Mouse (Mus musculus): Measurements from ENCODE around the gene F11r. TPM values are rescaled to one million over a fixed set of nuclear protein-coding genes. Genes with fewer than 3 reads are reported as not detected.

F11r gene
- polyA plus RNA-seq, 1 experiment from 2014 or later: 28.9 TPM

- H3K27ac ChIP-seq: no peak overlapping the region
- no peak overlapping the region for H3K4me2 ChIP-seq
Observed at GRCm38 (mm10) chr1:171477123-171477522, 39.8 kb downstream of the F11r start.

GRCm38 (mm10) chr1:171477758-171478545, 40.6 kb downstream of the F11r start:
- WGBS (ENCODE audit: insufficient replicate concordance): 51% methylated on average over 27 of the region's 27 CpGs
- H3K27me3 ChIP-seq (replicated peaks): no peaks in the 10 kb centered on the region
- ATAC-seq: peak; percentile 54
- H3K9ac ChIP-seq: no peak overlapping the region
- peak overlapping the region; percentile 41 for H3K4me3 ChIP-seq
- peak overlapping the region; percentile 56 for H3K4me2 ChIP-seq
- H3K4me1 ChIP-seq: peaks cover 10% of the 10 kb centered on the region
- 0 out of 2 replicates have a peak overlapping the region, but pooled peaks have one; percentile 36 for H3K27ac ChIP-seq
- peaks cover 12% of the 10 kb centered on the region for H3K9me3 ChIP-seq (replicated peaks)
- H3K36me3 ChIP-seq: no peaks in the 10 kb centered on the region

More at GRCm38 (mm10) chr1:171477123-171477522, 39.8 kb downstream of the F11r start:
- Histone ChIP-seq H3K36me3 (no peaks in the 10 kb centered on the region), H3K4me3 (no peak overlapping the region), H3K27me3 (replicated peaks) (no peaks in the 10 kb centered on the region), H3K9me3 (replicated peaks) (peaks cover 7% of the 10 kb centered on the region; the same call in 1 of the 2 replicates), H3K9ac (no peak overlapping the region), H3K4me1 (peaks cover 10% of the 10 kb centered on the region)
- ATAC-seq: no peak
- WGBS (ENCODE audit: insufficient replicate concordance): 60% methylated on average over 8 of the region's 8 CpGs

- Histone ChIP-seq H3K4me2 (no peak overlapping the region), H3K27ac (no peak overlapping the region), H3K4me3 (no peak overlapping the region), H3K36me3 (no peaks in the 10 kb centered on the region), H3K9me3 (replicated peaks) (peaks cover 16% of the 10 kb centered on the region), H3K4me1 (peaks cover 10% of the 10 kb centered on the region), H3K27me3 (replicated peaks) (no peaks in the 10 kb centered on the region), H3K9ac (no peak overlapping the region)
- no peak for ATAC-seq
- 40% methylated on average over 2 of the region's 2 CpGs for WGBS (ENCODE audit: insufficient replicate concordance)
Observed at GRCm38 (mm10) chr1:171478968-171479367, 41.6 kb downstream of the F11r start.

GRCm38 (mm10) chr1:171494241-171494640, 56.9 kb downstream of the F11r start:
- H3K4me2 ChIP-seq: no peak overlapping the region
- H3K9me3 ChIP-seq (replicated peaks): peaks cover 18% of the 10 kb centered on the region
- WGBS (ENCODE audit: insufficient replicate concordance): 84% methylated on average over 13 of the region's 13 CpGs
- ATAC-seq: no peak
- H3K36me3 ChIP-seq: no peaks in the 10 kb centered on the region
- H3K27me3 ChIP-seq (replicated peaks): no peaks in the 10 kb centered on the region
- H3K27ac ChIP-seq: no peak overlapping the region
- no peak overlapping the region for H3K9ac ChIP-seq
- H3K4me3 ChIP-seq: no peak overlapping the region
- H3K4me1 ChIP-seq: no peaks in the 10 kb centered on the region

GRCm38 (mm10) chr1:171495371-171495770, 58.0 kb downstream of the F11r start:
- Histone ChIP-seq H3K4me3 (no peak overlapping the region), H3K4me1 (no peaks in the 10 kb centered on the region), H3K36me3 (no peaks in the 10 kb centered on the region), H3K27me3 (replicated peaks) (no peaks in the 10 kb centered on the region), H3K27ac (no peak overlapping the region), H3K9me3 (replicated peaks) (peaks cover 11% of the 10 kb centered on the region; the same call in 1 of the 2 replicates), H3K9ac (no peak overlapping the region), H3K4me2 (no peak overlapping the region)
- whole genome bisulfite sequencing (ENCODE audit: insufficient replicate concordance): 67% methylated on average over 6 of the region's 6 CpGs
- ATAC-seq: no peak

- ATAC-seq: no peak
- Histone ChIP-seq H3K9me3 (replicated peaks) (no peaks in the 10 kb centered on the region), H3K4me1 (peaks cover 22% of the 10 kb centered on the region), H3K9ac (no peak overlapping the region), H3K27ac (no peak overlapping the region), H3K27me3 (replicated peaks) (no peaks in the 10 kb centered on the region), H3K36me3 (no peaks in the 10 kb centered on the region), H3K4me2 (no peak overlapping the region), H3K4me3 (no peak overlapping the region)
- 61% methylated on average over 5 of the region's 5 CpGs for WGBS (ENCODE audit: insufficient replicate concordance)
Observed at GRCm38 (mm10) chr1:171499856-171500255, 62.5 kb downstream of the F11r start.

- H3K9me3 ChIP-seq (replicated peaks): no peaks in the 10 kb centered on the region
- H3K9ac ChIP-seq: peak overlapping the region; percentile 36; the same call in 1 of the 2 replicates
- H3K4me3 ChIP-seq: no peak overlapping the region; the same call in 1 of the 2 replicates
- H3K27ac ChIP-seq: peak overlapping the region; percentile 62; the same call in 1 of the 2 replicates
- H3K4me1 ChIP-seq: peaks cover 25% of the 10 kb centered on the region
- peak overlapping the region; percentile 47; the same call in 1 of the 2 replicates for H3K4me2 ChIP-seq
- H3K36me3 ChIP-seq: no peaks in the 10 kb centered on the region
- no peak for ATAC-seq
- H3K27me3 ChIP-seq (replicated peaks): no peaks in the 10 kb centered on the region
- WGBS (ENCODE audit: insufficient replicate concordance): 46% methylated on average over 6 of the region's 6 CpGs
Observed at GRCm38 (mm10) chr1:171501016-171501610, 63.8 kb downstream of the F11r start.

GRCm38 (mm10) chr1:171501636-171502080, 64.3 kb downstream of the F11r start:
- Histone ChIP-seq H3K9ac (peak overlapping the region; percentile 36; the same call in 1 of the 2 replicates), H3K27ac (peak overlapping the region; percentile 62), H3K4me1 (peaks cover 25% of the 10 kb centered on the region), H3K9me3 (replicated peaks) (no peaks in the 10 kb centered on the region), H3K4me3 (peak overlapping the region; percentile 5; the same call in 1 of the 2 replicates), H3K27me3 (replicated peaks) (no peaks in the 10 kb centered on the region), H3K4me2 (peak overlapping the region; percentile 47), H3K36me3 (no peaks in the 10 kb centered on the region)
- 12% methylated on average over 5 of the region's 5 CpGs for WGBS (ENCODE audit: insufficient replicate concordance)
- ATAC-seq: no peak

- peak overlapping the region; percentile 70 for H3K4me3 ChIP-seq
- H3K9me3 ChIP-seq (replicated peaks): no peaks in the 10 kb centered on the region
- H3K27me3 ChIP-seq (replicated peaks): no peaks in the 10 kb centered on the region
- H3K36me3 ChIP-seq: no peaks in the 10 kb centered on the region
- peaks cover 25% of the 10 kb centered on the region for H3K4me1 ChIP-seq
- WGBS (ENCODE audit: insufficient replicate concordance): under 1% methylated on average over 14 of the region's 14 CpGs
- H3K27ac ChIP-seq: peak overlapping the region; percentile 91
- ATAC-seq: peak; percentile 83
- H3K4me2 ChIP-seq: peak overlapping the region; percentile 94
- peak overlapping the region; percentile 75 for H3K9ac ChIP-seq
Observed at GRCm38 (mm10) chr1:171502388-171503249, 65.3 kb downstream of the F11r start.

GRCm38 (mm10) chr1:171503250-171503591, 65.9 kb downstream of the F11r start, which contains the start of gene Alyref2:
Gene Alyref2 (plus strand): TSS chr1:171503478.
- WGBS (ENCODE audit: insufficient replicate concordance): under 1% methylated on average over 19 of the region's 19 CpGs
- Histone ChIP-seq H3K27me3 (replicated peaks) (no peaks in the 10 kb centered on the region), H3K27ac (peak within 1 kb of the TSS; percentile 91), H3K9me3 (replicated peaks) (no peaks in the 10 kb centered on the region), H3K4me3 (peak within 1 kb of the TSS; percentile 70), H3K36me3 (no peaks in the 10 kb centered on the region), H3K4me2 (peak within 1 kb of the TSS; percentile 94), H3K4me1 (peaks cover 25% of the 10 kb centered on the region), H3K9ac (peak within 1 kb of the TSS; percentile 75)
- peak; percentile 76 for ATAC-seq

- Histone ChIP-seq H3K4me1 (peaks cover 25% of the 10 kb centered on the region), H3K4me2 (peak overlapping the region; percentile 94), H3K9me3 (replicated peaks) (no peaks in the 10 kb centered on the region), H3K27ac (peak overlapping the region; percentile 91), H3K27me3 (replicated peaks) (no peaks in the 10 kb centered on the region), H3K4me3 (peak overlapping the region; percentile 70), H3K9ac (peak overlapping the region; percentile 75), H3K36me3 (no peaks in the 10 kb centered on the region)
- under 1% methylated on average over 52 of the region's 53 CpGs for WGBS (ENCODE audit: insufficient replicate concordance)
- peak; percentile 51 for ATAC-seq
Observed at GRCm38 (mm10) chr1:171503592-171504291, 66.4 kb downstream of the F11r start.

Data from liver, embryonic 12.5 days (tissue).